20 mouse cellular contexts compared by ENCODE assay signal in the genomic region with DNA sequence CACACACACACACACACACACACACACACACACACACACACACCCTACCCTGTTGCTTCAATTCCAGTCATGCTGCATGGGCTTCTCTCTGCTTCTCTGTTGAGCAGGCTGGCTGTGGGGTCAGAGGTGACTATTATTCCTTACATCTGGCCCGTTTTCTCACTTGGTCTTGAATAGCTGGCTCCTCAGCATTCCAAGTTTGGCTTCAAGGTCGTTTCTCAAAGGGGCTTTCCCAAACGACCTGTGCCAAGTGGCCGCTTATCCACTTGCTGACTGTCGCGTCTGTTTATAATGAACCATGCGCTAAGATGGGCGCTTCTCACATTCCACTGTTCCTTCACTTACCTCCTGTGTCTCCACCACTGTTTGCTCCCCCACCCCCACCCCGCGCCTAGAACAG. TPM values are rescaled to one million over a fixed set of nuclear protein-coding genes. Genes with fewer than 3 reads are reported as not detected.
DNase-seq lines count a peak whose midpoint lies in the region.
"Had no signal": no experiment of that assay in that cellular context is flagged by ENCODE, and none has a peak within 500 bp of the region (broad histone marks: within the 10 kb centered on the region; RNA-seq: fewer than 3 reads in every experiment).

No protein-coding gene starts in this region.

- no peaks in the 10 kb centered on the region for H3K9me3 ChIP-seq in heart, embryonic 10.5 days
- H3K9me3 ChIP-seq: embryonic facial prominence, embryonic 13.5 days; forebrain, embryonic 12.5 days; G1E; hindbrain, embryonic 15.5 days had no signal

- H3K4me1 ChIP-seq in heart, embryonic 10.5 days, result peaks cover 44% of the 10 kb centered on the region
- H3K4me1 ChIP-seq: hindbrain, embryonic 15.5 days had no signal

- peak overlapping the region; percentile 67; the same call in 1 of the 2 replicates for H3K27ac ChIP-seq in heart, embryonic 10.5 days
- H3K27ac ChIP-seq: embryonic facial prominence, embryonic 13.5 days; forebrain, embryonic 12.5 days; gastrocnemius, adult 2 months; hindbrain, embryonic 15.5 days had no signal

- 51% methylated on average over 10 of the region's 10 CpGs for WGBS in heart, embryonic 10.5 days

- no peak for DNase-seq in heart, embryonic 10.5 days (ENCODE audit: low spot score)
- no peak for DNase-seq in heart, postnatal 10 days
- DNase-seq in ES-CJ7 (ENCODE audit: low read depth, low spot score), result peak; percentile 31
- peak; percentile 35 for DNase-seq in R1 (ENCODE audit: low read depth, low spot score)
- DNase-seq in embryo, embryonic 11 days, result peak; percentile 37
- DNase-seq in cerebellum, postnatal 10 days, result no peak
- DNase-seq in layer of hippocampus, postnatal 25 days (ENCODE audit: extremely low spot score in 1 of 2, low spot score in 1 of 2), result no peak
- DNase-seq: adrenal gland, postnatal 14 days; cerebellum, adult 18-20 months; cerebellum, postnatal 14 days; forebrain, postnatal 0 days; gastrocnemius, adult 2 months; gastrocnemius, postnatal 25 days; heart, adult 18-20 months; heart, postnatal 36 days; kidney, adult 2 months had no signal

- no peak overlapping the region for H3K4me3 ChIP-seq in heart, embryonic 10.5 days
- H3K4me3 ChIP-seq: embryonic facial prominence, embryonic 13.5 days; forebrain, embryonic 12.5 days; gastrocnemius, adult 2 months; hindbrain, embryonic 15.5 days had no signal

- H3K36me3 ChIP-seq in heart, embryonic 10.5 days, result no peaks in the 10 kb centered on the region
- H3K36me3 ChIP-seq: embryonic facial prominence, embryonic 13.5 days; forebrain, embryonic 12.5 days; G1E; hindbrain, embryonic 15.5 days had no signal

- no peaks in the 10 kb centered on the region for H3K27me3 ChIP-seq in heart, embryonic 10.5 days (ENCODE audit: insufficient read depth, poor library complexity, severe bottlenecking)
- H3K27me3 ChIP-seq: embryonic facial prominence, embryonic 13.5 days; forebrain, embryonic 12.5 days; hindbrain, embryonic 15.5 days had no signal

- intact Hi-C loops in heart, postnatal 10 days (cut with DNase I), result no loop called here

RNA-seq across cellular contexts. Expression of a gene that starts 47.6 kb away (rescaled TPM):
- 6.1 and 7.5 TPM in 2 replicates for polyA plus RNA-seq in heart, embryonic 10.5 days (2016; fragmentation: Nextera tagmentation; extraction: Ambion mirVana)
- total RNA-seq in heart, postnatal 10 days (2021), result 1 to 10 TPM; 1.8 to 3.3 TPM
- total RNA-seq in layer of hippocampus, postnatal 25 days (2021), result 10 to 100 TPM; 10.7 to 13.9 TPM

RNA-seq across cellular contexts. Expression of a gene that starts 51.5 kb away (rescaled TPM):
- 308 and 314 TPM in 2 replicates for polyA plus RNA-seq in heart, embryonic 10.5 days (2016; fragmentation: Nextera tagmentation; extraction: Ambion mirVana)
- total RNA-seq in heart, postnatal 10 days (2021), result 100 to 1,000 TPM; 184 to 190 TPM
- 100 to 1,000 TPM; 162 TPM for total RNA-seq in layer of hippocampus, postnatal 25 days (2021)

Comparison
In these comparisons a context has a peak if more than half of its experiments do, and no peak if none do; other contexts are left out.
1. DNase-seq: peak in ES-CJ7 (single experiment), R1 (single experiment) and embryo, embryonic 11 days (single experiment); none in heart, embryonic 10.5 days (single experiment), heart, postnatal 10 days (0 of 2), cerebellum, postnatal 10 days (0 of 2) and layer of hippocampus, postnatal 25 days (0 of 2).